8 mouse cellular contexts compared by ENCODE assay signal in the genomic region with DNA sequence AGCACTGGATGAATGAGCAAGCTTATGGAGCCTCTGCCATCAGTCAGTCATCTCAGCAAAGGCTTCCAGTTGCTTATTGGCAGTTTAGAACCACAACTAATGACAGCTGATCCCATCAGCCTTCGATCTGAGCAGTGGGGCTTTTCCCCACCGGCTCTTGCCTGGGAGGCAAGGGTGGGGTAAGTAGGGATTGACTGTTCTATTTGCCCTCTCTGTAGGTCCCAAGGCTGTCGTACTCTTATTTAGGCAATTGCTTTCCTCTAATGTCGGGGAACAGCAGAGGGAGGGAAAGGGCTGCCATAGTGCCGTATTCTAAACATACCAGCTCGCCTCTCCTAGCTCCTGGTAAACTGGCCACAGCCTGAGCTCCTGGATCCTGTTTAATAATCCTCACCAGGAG. TPM values are rescaled to one million over a fixed set of nuclear protein-coding genes. Genes with fewer than 3 reads are reported as not detected.
DNase-seq lines count a peak whose midpoint lies in the region; ATAC-seq and TF ChIP-seq lines count a peak whose summit lies in the region.

Gene Oser1 (minus strand): TSS at position 101 of the 400 bp plus-strand sequence.

- no peak for DNase-seq in kidney, adult 18-20 months
- DNase-seq in gastrocnemius, postnatal 4 days (ENCODE audit: low spot score in 2 of 2) = no peak
- DNase-seq in midbrain, embryonic 10.5 days (ENCODE audit: low spot score) = no peak
- DNase-seq in right cerebral cortex, postnatal 4 days = no peak
- no peak for DNase-seq in right cerebral cortex, adult 18-20 months

- H3K4me1 ChIP-seq in kidney, embryonic 15.5 days = peaks cover 11% of the 10 kb centered on the region
- peaks cover 1% of the 10 kb centered on the region; the same call in 1 of the 2 replicates for H3K4me1 ChIP-seq in bone marrow, adult 2 months (ENCODE audit: control insufficient read depth, insufficient read depth, low read length)
- peaks cover 7% of the 10 kb centered on the region; the same call in 1 of the 2 replicates for H3K4me1 ChIP-seq in intestine, embryonic 15.5 days (replicated peaks)
- H3K4me1 ChIP-seq in midbrain, embryonic 10.5 days = peaks cover 13% of the 10 kb centered on the region

- H3K4me3 ChIP-seq in kidney, embryonic 15.5 days (replicated peaks) = no peak within 1 kb of the TSS
- H3K4me3 ChIP-seq in bone marrow, adult 2 months (replicated peaks; ENCODE audit: control insufficient read depth, low read depth, low read length) = no peak within 1 kb of the TSS
- H3K4me3 ChIP-seq in intestine, embryonic 15.5 days (replicated peaks) = no peak within 1 kb of the TSS
- no peak within 1 kb of the TSS for H3K4me3 ChIP-seq in midbrain, embryonic 10.5 days

- no peak within 1 kb of the TSS for H3K9ac ChIP-seq in kidney, embryonic 15.5 days
- H3K9ac ChIP-seq in intestine, embryonic 15.5 days = no peak within 1 kb of the TSS

- no peak within 1 kb of the TSS for H3K27ac ChIP-seq in kidney, embryonic 15.5 days
- no peak within 1 kb of the TSS for H3K27ac ChIP-seq in bone marrow, adult 2 months (ENCODE audit: control insufficient read depth, insufficient read depth, low read depth, low read length, poor library complexity)
- no peak within 1 kb of the TSS for H3K27ac ChIP-seq in intestine, embryonic 15.5 days
- H3K27ac ChIP-seq in midbrain, embryonic 10.5 days (replicated peaks) = no peak within 1 kb of the TSS

- H3K27me3 ChIP-seq in kidney, embryonic 15.5 days = no peaks in the 10 kb centered on the region
- no peaks in the 10 kb centered on the region for H3K27me3 ChIP-seq in intestine, embryonic 15.5 days (replicated peaks)
- H3K27me3 ChIP-seq in midbrain, embryonic 10.5 days (ENCODE audit: low read depth, poor library complexity, severe bottlenecking) = no peaks in the 10 kb centered on the region

- H3K9me3 ChIP-seq in kidney, embryonic 15.5 days (replicated peaks) = no peaks in the 10 kb centered on the region
- no peaks in the 10 kb centered on the region for H3K9me3 ChIP-seq in intestine, embryonic 15.5 days
- no peaks in the 10 kb centered on the region for H3K9me3 ChIP-seq in midbrain, embryonic 10.5 days (replicated peaks)

- ATAC-seq in kidney, embryonic 15.5 days (replicated peaks; ENCODE audit: low FRiP score) = no peak
- ATAC-seq in intestine, embryonic 15.5 days = no peak

- TF ChIP-seq POLR2A in bone marrow, adult 2 months (IDR thresholded peaks at IDR 0.05; ENCODE audit: borderline replicate concordance, control insufficient read depth, low read depth, low read length) = no peak

- peaks cover 6% of the 10 kb centered on the region; the same call in 1 of the 2 replicates for H3K36me3 ChIP-seq in kidney, embryonic 15.5 days
- H3K36me3 ChIP-seq in intestine, embryonic 15.5 days = no peaks in the 10 kb centered on the region
- H3K36me3 ChIP-seq in midbrain, embryonic 10.5 days = peaks cover 12% of the 10 kb centered on the region

- H3K4me2 ChIP-seq in kidney, embryonic 15.5 days = no peak within 1 kb of the TSS
- no peak within 1 kb of the TSS for H3K4me2 ChIP-seq in intestine, embryonic 15.5 days (replicated peaks)

- 88% methylated on average over 6 of the region's 6 CpGs for whole genome bisulfite sequencing in kidney, embryonic 15.5 days
- 81% methylated on average over 6 of the region's 6 CpGs for WGBS in bone marrow, adult 2 months
- 85% methylated on average over 6 of the region's 6 CpGs for WGBS in intestine, embryonic 15.5 days
- WGBS in midbrain, embryonic 10.5 days = 88% methylated on average over 6 of the region's 6 CpGs

- TF ChIP-seq CTCF in bone marrow, adult 2 months (IDR thresholded peaks at IDR 0.05; ENCODE audit: control insufficient read depth, insufficient read depth, low read length) = no peak

RNA-seq across cellular contexts. Expression of gene Oser1, which starts in this region (rescaled TPM):
- polyA plus RNA-seq in kidney, embryonic 15.5 days (2015; fragmentation: Nextera tagmentation; extraction: Ambion mirVana) = 87.0 and 87.3 TPM in 2 replicates
- 34.1 and 70.4 TPM in 2 replicates for polyA plus RNA-seq in bone marrow, adult 2 months (2011; ENCODE audit: insufficient read depth, insufficient read length, low replicate concordance, missing spikeins)
- total RNA-seq in gastrocnemius, postnatal 4 days (2021) = 10 to 100 TPM; 31.3 to 33.8 TPM
- polyA plus RNA-seq in intestine, embryonic 15.5 days (2015; fragmentation: Nextera tagmentation; extraction: Ambion mirVana) = 83.2 and 87.4 TPM in 2 replicates
- 92.7 and 99.9 TPM in 2 replicates for polyA plus RNA-seq in midbrain, embryonic 10.5 days (2016; fragmentation: Nextera tagmentation; extraction: Ambion mirVana)
